Mouse (Mus musculus) limb, embryonic 15.5 days (tissue): ENCODE data around the gene Eif4a3. TPM values are rescaled to one million over a fixed set of nuclear protein-coding genes. Genes with fewer than 3 reads are reported as not detected.
A peak's percentile ranks its signal among the peaks of the same experiment; 100 is the strongest.
"Not testable (repeated sequence)": the region's sequence is repeated elsewhere in the genome, so short reads cannot be mapped to it uniquely, and the experiment has no call there.

Experiments used
- ATAC-seq: fragments of 200-750 bp; cut with Nextera tagmentation; 2 replicates; pipeline ENCODE4 v1.8.0; 2017; ENCODE audit warnings: low read depth, moderate TSS enrichment; ENCODE audit not compliant: insufficient number of reproducible peaks, low FRiP score, low TSS enrichment
- H3K27ac ChIP-seq: fragments of 300-500 bp; sonication (generic); 2 replicates; pipeline ENCODE4 v1.5.1; 2015; ENCODE audit warnings: moderate library complexity, mild to moderate bottlenecking, inconsistent platforms
- H3K27me3 ChIP-seq: fragments of 300-500 bp; sonication (generic); 2 replicates; pipeline ENCODE4 v1.6.1; 2015; ENCODE audit warnings: inconsistent platforms
- H3K36me3 ChIP-seq: fragments of 300-500 bp; sonication (generic); 2 replicates; pipeline ENCODE4 v1.6.1; 2015; ENCODE audit warnings: inconsistent platforms
- H3K4me1 ChIP-seq: fragments of 300-500 bp; sonication (generic); 2 replicates; pipeline ENCODE4 v1.6.1; 2015; ENCODE audit warnings: inconsistent platforms
- H3K4me2 ChIP-seq: fragments of 300-500 bp; sonication (generic); 2 replicates; pipeline ENCODE4 v1.6.1; 2015; ENCODE audit warnings: mild to moderate bottlenecking, inconsistent platforms
- H3K4me3 ChIP-seq: fragments of 300-500 bp; sonication (generic); 2 replicates; pipeline ENCODE4 v1.5.1; 2015; ENCODE audit warnings: mild to moderate bottlenecking, inconsistent platforms
- H3K9ac ChIP-seq: fragments of 300-500 bp; sonication (generic); 2 replicates; pipeline ENCODE4 v1.6.1; 2015; ENCODE audit warnings: inconsistent platforms
- H3K9me3 ChIP-seq: fragments of 300-500 bp; sonication (generic); 2 replicates; pipeline ENCODE4 v1.6.1; 2016; ENCODE audit warnings: inconsistent platforms
- WGBS: fragments of 180-500 bp; shearing (Covaris S2); methylation state at CpG from one replicate; pipeline ENCODE4 v1.1.7; 2015; 5-methylcytosine and 5-hydroxymethylcytosine counted together
- polyA plus RNA-seq: library from polyadenylated mRNA; unstranded; fragments of >200 nt; fragmentation: Nextera tagmentation; extraction: Ambion mirVana; gene quantifications from 2 replicates; pipeline ENCODE4 v1.2.1, GENCODE M21; 2015

Eif4a3 gene
- polyA plus RNA-seq, 1 experiment from 2014 or later: 316 TPM

GRCm38 (mm10) chr11:119259977-119260376, 39.9 kb downstream of the Eif4a3 start:
- no peak for ATAC-seq
- H3K27me3 ChIP-seq: no peaks in the 10 kb centered on the region
- no peaks in the 10 kb centered on the region for H3K36me3 ChIP-seq
- no peak overlapping the region for H3K4me2 ChIP-seq
- no peak overlapping the region for H3K4me3 ChIP-seq
- peaks cover 3% of the 10 kb centered on the region; the same call in 1 of the 2 replicates for H3K4me1 ChIP-seq
- no peak overlapping the region for H3K27ac ChIP-seq
- no peaks in the 10 kb centered on the region for H3K9me3 ChIP-seq
- no peak overlapping the region for H3K9ac ChIP-seq
- WGBS: 82% methylated on average over 8 of the region's 8 CpGs

GRCm38 (mm10) chr11:119258572-119259322, 41.1 kb downstream of the Eif4a3 start:
- Histone ChIP-seq H3K27ac (peak overlapping the region; percentile 61), H3K9ac (peak overlapping the region; percentile 23; the same call in 1 of the 2 replicates), H3K4me2 (peak overlapping the region; percentile 42), H3K4me1 (peaks cover 3% of the 10 kb centered on the region; the same call in 1 of the 2 replicates), H3K36me3 (no peaks in the 10 kb centered on the region), H3K4me3 (peak overlapping the region; percentile 31), H3K27me3 (no peaks in the 10 kb centered on the region), H3K9me3 (no peaks in the 10 kb centered on the region)
- peak; percentile 66; the same call in 1 of the 2 replicates for ATAC-seq
- 57% methylated on average over 23 of the region's 23 CpGs for WGBS

GRCm38 (mm10) chr11:119258216-119258571, 41.7 kb downstream of the Eif4a3 start:
- WGBS: 51% methylated on average over 9 of the region's 9 CpGs
- Histone ChIP-seq H3K27me3 (no peaks in the 10 kb centered on the region), H3K9ac (peak overlapping the region; percentile 23; the same call in 1 of the 2 replicates), H3K36me3 (no peaks in the 10 kb centered on the region), H3K27ac (peak overlapping the region; percentile 61), H3K4me1 (peaks cover 6% of the 10 kb centered on the region; the same call in 1 of the 2 replicates), H3K9me3 (no peaks in the 10 kb centered on the region), H3K4me3 (peak overlapping the region; percentile 31), H3K4me2 (peak overlapping the region; percentile 42)
- ATAC-seq: no peak

DNA sequence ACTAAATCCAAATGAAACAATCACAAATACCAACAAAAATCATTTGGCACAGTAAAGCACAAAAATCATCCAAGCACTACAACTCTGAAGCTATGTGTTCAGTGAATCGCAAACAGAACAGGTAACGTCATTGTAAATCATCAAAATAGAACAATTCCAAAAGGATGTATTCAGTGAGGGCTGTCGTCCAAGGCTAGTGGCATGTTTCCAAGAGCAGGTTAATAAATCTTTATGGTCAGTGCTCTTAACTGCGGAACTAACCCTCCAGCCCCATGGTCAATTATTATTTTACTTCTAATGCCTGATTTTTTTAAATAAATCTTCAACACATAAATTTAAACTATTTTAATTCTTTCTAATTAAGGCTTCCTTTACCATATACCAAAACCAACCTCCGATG, 43.3 kb downstream of the Eif4a3 start:
- ATAC-seq, H3K4me3 ChIP-seq, H3K9me3 ChIP-seq, H3K36me3 ChIP-seq, H3K9ac ChIP-seq, H3K4me2 ChIP-seq, H3K27me3 ChIP-seq, H3K27ac ChIP-seq: not testable (repeated sequence)
- peaks cover 21% of the 10 kb centered on the region for H3K4me1 ChIP-seq
- 52% methylated on average over 5 of the region's 5 CpGs for WGBS

DNA sequence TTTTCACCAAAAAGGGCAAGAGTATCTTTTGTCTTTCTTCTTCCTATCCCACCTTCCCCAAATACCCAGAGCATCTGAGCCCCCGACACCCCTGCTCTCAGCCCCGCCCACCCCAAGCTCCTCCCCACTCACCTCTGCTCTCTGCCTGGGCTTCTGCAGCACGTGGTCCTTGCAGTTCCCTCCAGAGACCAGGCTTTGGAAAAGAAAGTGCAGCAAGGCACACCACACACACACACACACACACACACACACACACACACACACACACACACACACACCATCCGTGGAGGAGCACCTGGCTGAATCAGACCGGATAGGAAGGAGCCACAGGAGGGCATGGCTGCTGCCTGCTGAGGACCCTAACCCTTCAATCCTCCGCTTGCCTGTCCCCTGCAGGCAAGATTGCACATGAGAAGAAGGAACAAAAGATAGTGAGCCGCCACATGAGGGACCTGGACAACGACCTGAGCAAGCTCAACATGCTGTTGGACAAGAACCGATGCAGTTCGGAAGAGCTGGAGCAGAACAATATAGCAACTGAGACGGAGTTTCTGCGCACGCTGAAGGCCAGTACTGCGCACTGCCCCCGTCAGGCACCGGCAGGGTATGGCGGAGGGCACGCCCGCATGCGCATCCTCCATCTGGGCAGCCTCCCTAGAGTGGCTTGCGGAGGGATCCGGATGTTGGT, 46.9 kb downstream of the Eif4a3 start:
- H3K27me3 ChIP-seq: peaks cover 7% of the 10 kb centered on the region; the same call in 1 of the 2 replicates
- peak overlapping the region; percentile 37 for H3K4me2 ChIP-seq
- H3K9me3 ChIP-seq: no peaks in the 10 kb centered on the region
- WGBS: 9% methylated on average over 22 of the region's 22 CpGs
- peak overlapping the region; percentile 8 for H3K4me3 ChIP-seq
- H3K27ac ChIP-seq: no peak overlapping the region
- H3K36me3 ChIP-seq: no peaks in the 10 kb centered on the region
- ATAC-seq: no peak
- H3K4me1 ChIP-seq: peaks cover 34% of the 10 kb centered on the region
- no peak overlapping the region for H3K9ac ChIP-seq

GRCm38 (mm10) chr11:119250998-119251397, 48.9 kb downstream of the Eif4a3 start:
- Histone ChIP-seq H3K4me1 (peaks cover 31% of the 10 kb centered on the region), H3K4me3 (no peak overlapping the region), H3K9me3 (no peaks in the 10 kb centered on the region), H3K27ac (no peak overlapping the region), H3K9ac (no peak overlapping the region), H3K36me3 (no peaks in the 10 kb centered on the region), H3K27me3 (peaks cover 7% of the 10 kb centered on the region; the same call in 1 of the 2 replicates), H3K4me2 (no peak overlapping the region)
- ATAC-seq: no peak
- WGBS: 23% methylated on average over 17 of the region's 17 CpGs

GRCm38 (mm10) chr11:119249011-119249410, 50.9 kb downstream of the Eif4a3 start:
- H3K4me2 ChIP-seq: no peak overlapping the region
- ATAC-seq: peak; percentile 28; the same call in 1 of the 2 replicates
- H3K9ac ChIP-seq: no peak overlapping the region
- no peak overlapping the region for H3K27ac ChIP-seq
- H3K4me3 ChIP-seq: no peak overlapping the region
- peaks cover 7% of the 10 kb centered on the region; the same call in 1 of the 2 replicates for H3K27me3 ChIP-seq
- peaks cover 31% of the 10 kb centered on the region for H3K4me1 ChIP-seq
- no peaks in the 10 kb centered on the region for H3K9me3 ChIP-seq
- 25% methylated on average over 6 of the region's 6 CpGs for WGBS
- no peaks in the 10 kb centered on the region for H3K36me3 ChIP-seq

- not testable (repeated sequence) for H3K36me3 ChIP-seq, H3K4me2 ChIP-seq, H3K27ac ChIP-seq, H3K4me1 ChIP-seq, ATAC-seq, H3K9me3 ChIP-seq, H3K4me3 ChIP-seq, H3K27me3 ChIP-seq, H3K9ac ChIP-seq
- 84% methylated on average over 6 of the region's 6 CpGs for WGBS
Measured at GRCm38 (mm10) chr11:119245543-119245942, 54.3 kb downstream of the Eif4a3 start.

DNA sequence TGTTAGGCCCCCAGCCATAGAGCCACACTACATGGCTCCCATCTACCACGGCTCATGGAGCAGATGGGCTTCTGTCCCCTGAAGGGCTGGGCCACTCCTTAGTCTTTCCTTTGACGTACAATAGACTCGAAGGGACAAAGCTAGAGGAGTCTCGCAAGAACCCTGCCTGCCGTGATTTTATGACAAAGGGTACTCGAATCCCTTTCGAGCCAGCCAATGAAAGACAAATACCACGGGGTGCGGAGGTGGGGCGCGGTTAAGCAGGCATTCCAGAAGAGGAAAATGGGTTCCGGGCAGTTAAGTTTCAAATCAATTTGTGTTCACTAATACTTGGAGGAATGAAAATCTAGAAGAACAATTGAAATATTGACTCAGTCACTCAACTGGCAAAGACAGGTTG, 60.4 kb downstream of the Eif4a3 start:
- Histone ChIP-seq H3K27me3 (no peaks in the 10 kb centered on the region), H3K4me2 (no peak overlapping the region), H3K4me1 (peaks cover 10% of the 10 kb centered on the region), H3K4me3 (no peak overlapping the region), H3K9me3 (no peaks in the 10 kb centered on the region), H3K36me3 (no peaks in the 10 kb centered on the region), H3K27ac (no peak overlapping the region), H3K9ac (no peak overlapping the region)
- no peak for ATAC-seq
- 91% methylated on average over 12 of the region's 12 CpGs for WGBS

Other genes starting within 250 kb of the Eif4a3 start
- 13.8 and 16.4 TPM in 2 replicates for gene Cbx4, start 213.9 kb downstream of the Eif4a3 start, polyA plus RNA-seq
- gene Tbc1d16, start 71.6 kb downstream of the Eif4a3 start, polyA plus RNA-seq: 17.4 and 18.3 TPM in 2 replicates
- 1.9 and 2.2 TPM in 2 replicates for gene Ccdc40, start 71.5 kb downstream of the Eif4a3 start, polyA plus RNA-seq
- gene Gaa, start 32.2 kb downstream of the Eif4a3 start, polyA plus RNA-seq: 82.0 and 90.8 TPM in 2 replicates
- gene Card14, start 7.7 kb upstream of the Eif4a3 start, polyA plus RNA-seq: 5.0 and 5.3 TPM in 2 replicates
- 6.9 and 8.0 TPM in 2 replicates for gene Sgsh, start 55.4 kb upstream of the Eif4a3 start, polyA plus RNA-seq
- gene Slc26a11, start 55.5 kb upstream of the Eif4a3 start, polyA plus RNA-seq: 10.7 and 11.1 TPM in 2 replicates
- 3.1 and 3.7 TPM in 2 replicates for gene Rnf213, start 93.0 kb upstream of the Eif4a3 start, polyA plus RNA-seq
- gene Endov, start 191.3 kb upstream of the Eif4a3 start, polyA plus RNA-seq: 13.8 and 15.7 TPM in 2 replicates
- 1.2 and 1.8 TPM in 2 replicates for gene Nptx1, start 247.7 kb upstream of the Eif4a3 start, polyA plus RNA-seq